Mouse (Mus musculus) erythroblast, embryonic 14.5 days (primary cell): ENCODE results near the gene Apobec4. TPM values are rescaled to one million over a fixed set of nuclear protein-coding genes. Genes with fewer than 3 reads are reported as not detected.

Source experiments
- H3K27me3 ChIP-seq: 2 replicates; pipeline ENCODE4 v1.6.1; 2012; ENCODE audit warnings: inconsistent platforms; ENCODE audit not compliant: control insufficient read depth
- H3K36me3 ChIP-seq: 2 replicates; pipeline ENCODE4 v1.6.1; 2012; ENCODE audit warnings: mild to moderate bottlenecking, inconsistent platforms; ENCODE audit not compliant: control insufficient read depth
- H3K4me1 ChIP-seq: 2 replicates; pipeline ENCODE4 v1.6.1; 2012; ENCODE audit warnings: inconsistent platforms; ENCODE audit not compliant: control insufficient read depth
- H3K4me3 ChIP-seq: replicated peaks from 2 replicates; pipeline ENCODE3; 2012; ENCODE audit warnings: moderate library complexity, mild to moderate bottlenecking, inconsistent platforms
- H3K9me3 ChIP-seq: 2 replicates; pipeline ENCODE4 v1.6.1; 2012; ENCODE audit warnings: low read length, inconsistent platforms, mixed read lengths; ENCODE audit not compliant: control insufficient read depth
- GATA1 ChIP-seq: IDR thresholded peaks from 2 replicates; pipeline ENCODE4 v1.6.1; 2012; ENCODE audit warnings: low read length, inconsistent platforms, mixed read lengths
- TAL1 ChIP-seq: IDR thresholded peaks from 3 replicates; pipeline ENCODE4 v1.6.1; 2012; ENCODE audit warnings: low read length, inconsistent platforms, mixed read lengths
- polyA plus RNA-seq: library from polyadenylated mRNA; stranded (reverse); fragments of >175 nt; gene quantifications from 2 replicates; pipeline ENCODE4 v1.2.3, GENCODE M21; 2012

The Apobec4 gene
- polyA plus RNA-seq, 1 experiment: not detected

DNA sequence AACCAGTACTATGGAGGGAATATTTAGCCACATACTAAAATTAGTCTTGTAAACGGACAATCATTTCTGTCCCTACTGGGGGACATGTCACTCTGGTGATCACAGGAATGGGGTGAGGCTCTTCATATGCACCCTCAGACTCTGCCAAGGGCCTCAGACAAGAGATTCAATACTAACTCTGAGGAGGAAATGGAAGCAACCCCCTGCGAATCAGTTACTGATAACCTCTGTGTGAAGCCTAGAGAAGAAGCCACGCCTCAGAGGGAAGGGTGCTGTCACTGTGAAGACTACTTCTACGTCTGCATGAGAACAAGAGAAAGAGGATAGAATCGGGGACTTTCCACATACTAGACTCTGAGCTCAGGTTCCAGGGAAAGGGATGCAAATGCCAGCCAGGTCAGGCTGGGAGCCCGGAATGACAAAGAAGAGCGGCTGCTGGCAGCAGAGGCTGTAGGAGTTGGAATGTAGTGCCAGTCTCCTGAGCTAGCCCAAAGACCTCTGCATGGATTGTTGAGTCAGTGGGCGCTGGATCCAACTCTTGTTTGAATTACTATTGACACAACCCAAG lies 45.4 kb downstream of the Apobec4 start:
- Histone ChIP-seq H3K4me1 (no peaks in the 10 kb centered on the region), H3K4me3 (no peak overlapping the region)

DNA sequence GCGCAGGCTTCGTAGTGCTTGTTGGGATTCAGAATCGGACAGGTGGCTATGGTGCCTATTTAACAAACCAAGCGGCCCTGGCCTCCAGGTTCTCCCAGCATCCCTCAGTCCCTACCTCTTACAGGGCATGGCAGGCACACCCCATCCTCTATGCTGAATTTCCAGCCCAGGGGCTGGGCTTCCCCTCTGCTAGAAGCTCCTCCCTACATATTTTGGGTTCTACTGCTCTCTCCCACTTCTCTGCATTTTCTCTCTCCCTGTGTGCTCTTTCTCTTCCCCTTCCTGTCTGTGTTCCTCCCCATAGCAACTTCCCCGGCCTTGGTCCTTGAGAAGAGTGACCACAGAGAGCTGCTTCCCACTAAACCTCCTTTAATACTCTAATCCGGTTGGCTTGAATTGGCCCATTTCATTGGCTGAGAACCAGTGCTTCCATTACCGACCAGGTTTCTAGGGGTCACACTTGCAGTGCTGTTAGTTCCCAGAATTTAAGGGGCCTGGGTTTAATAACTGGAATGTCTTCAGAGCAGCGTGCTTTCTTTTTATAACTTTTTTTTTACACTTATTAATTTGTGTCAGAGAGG lies 46.4 kb downstream of the Apobec4 start:
- H3K36me3 ChIP-seq: no peaks in the 10 kb centered on the region
- no peaks in the 10 kb centered on the region for H3K27me3 ChIP-seq
- H3K4me1 ChIP-seq: no peaks in the 10 kb centered on the region
- no peak overlapping the region for H3K4me3 ChIP-seq
- TF ChIP-seq TAL1: no peak
- TF ChIP-seq GATA1: no peak
- H3K9me3 ChIP-seq: no peaks in the 10 kb centered on the region

More for the DNA sequence above, 45.4 kb downstream of the Apobec4 start:
- no peaks in the 10 kb centered on the region for H3K36me3 ChIP-seq
- TF ChIP-seq TAL1 (no peak), GATA1 (no peak)
- H3K27me3 ChIP-seq: no peaks in the 10 kb centered on the region
- no peaks in the 10 kb centered on the region for H3K9me3 ChIP-seq

DNA sequence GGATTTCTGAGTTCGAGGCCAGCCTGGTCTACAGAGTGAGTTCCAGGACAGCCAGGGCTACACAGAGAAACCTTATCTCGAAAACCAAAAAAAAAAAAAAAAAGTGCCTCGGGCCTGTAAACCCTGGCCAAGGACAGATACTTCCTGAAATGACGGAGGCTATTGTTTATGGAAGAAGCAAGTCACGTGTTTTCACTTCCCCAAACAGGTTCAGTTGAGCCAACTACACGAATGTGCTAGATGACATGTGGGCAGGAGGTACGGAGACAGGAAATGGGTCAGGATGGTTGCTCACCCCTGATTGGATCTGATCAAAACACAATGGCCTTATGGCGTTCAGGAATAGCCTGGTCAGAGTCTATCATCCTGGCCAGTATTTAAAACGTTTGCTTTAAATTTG lies 47.8 kb downstream of the Apobec4 start:
- TF ChIP-seq GATA1 (no peak), TAL1 (no peak)
- H3K9me3 ChIP-seq: no peaks in the 10 kb centered on the region
- no peak overlapping the region for H3K4me3 ChIP-seq
- no peaks in the 10 kb centered on the region for H3K27me3 ChIP-seq
- no peaks in the 10 kb centered on the region for H3K36me3 ChIP-seq
- no peaks in the 10 kb centered on the region for H3K4me1 ChIP-seq

DNA sequence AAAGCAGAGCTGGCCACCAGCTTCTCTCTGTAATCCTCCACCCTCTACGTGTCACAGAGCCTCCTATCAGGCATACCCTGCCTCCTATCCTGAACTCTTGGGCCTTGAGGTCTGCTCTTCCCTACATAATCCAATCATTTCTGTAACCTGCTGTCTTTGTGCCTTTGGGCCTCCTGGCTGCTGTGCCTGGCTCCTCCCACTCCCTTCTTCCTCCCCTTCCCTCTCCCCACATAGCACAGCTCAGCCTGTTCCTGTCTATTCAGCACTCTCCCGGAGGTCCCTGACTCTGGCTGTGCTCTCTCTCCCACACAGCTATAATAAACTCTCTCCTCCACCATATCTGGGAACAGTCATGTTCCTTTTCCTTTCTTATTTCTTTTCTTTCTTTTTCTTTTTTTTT lies 49.5 kb downstream of the Apobec4 start, which contains the start of gene Ncf2:
Gene Ncf2 (plus strand): TSS at position 298 of the 400 bp plus-strand sequence.
- Histone ChIP-seq H3K4me3 (no peak within 1 kb of the TSS), H3K36me3 (no peaks in the 10 kb centered on the region), H3K9me3 (no peaks in the 10 kb centered on the region), H3K27me3 (no peaks in the 10 kb centered on the region), H3K4me1 (0 out of 2 replicates have a peak, but pooled peaks cover 2% of the 10 kb centered on the region)
- TF ChIP-seq TAL1: no peak
- no peak for TF ChIP-seq GATA1

DNA sequence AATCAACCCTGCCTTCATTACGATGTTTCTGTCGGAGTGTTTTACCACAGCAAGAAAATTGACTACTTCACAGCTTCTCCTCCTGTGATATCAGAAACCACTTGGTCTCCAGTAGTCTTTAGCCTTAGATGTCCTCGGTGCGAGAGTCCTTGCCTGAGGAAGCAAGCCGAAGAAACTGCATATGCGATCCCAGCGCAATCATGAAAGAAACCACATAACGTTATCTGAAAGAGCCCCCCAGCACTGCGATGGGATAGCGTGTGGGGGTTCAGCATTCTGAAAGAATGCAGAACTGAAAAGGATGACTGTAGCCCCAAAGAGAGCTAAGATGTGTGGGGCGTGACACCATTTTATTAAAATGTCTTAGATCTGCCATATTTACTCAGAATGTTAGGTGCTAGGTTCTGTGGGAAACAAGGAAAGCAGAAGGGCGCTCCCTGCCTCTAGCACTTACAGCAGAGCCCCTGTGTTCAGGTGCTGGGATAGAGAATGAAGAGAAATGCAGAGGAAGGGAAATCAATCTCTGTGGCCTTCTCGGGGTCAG lies 50.4 kb downstream of the Apobec4 start:
- H3K4me3 ChIP-seq: no peak overlapping the region
- no peak for TF ChIP-seq GATA1
- no peak for TF ChIP-seq TAL1
- H3K36me3 ChIP-seq: no peaks in the 10 kb centered on the region
- H3K27me3 ChIP-seq: no peaks in the 10 kb centered on the region
- no peaks in the 10 kb centered on the region for H3K9me3 ChIP-seq
- H3K4me1 ChIP-seq: 0 out of 2 replicates have a peak, but pooled peaks cover 4% of the 10 kb centered on the region

DNA sequence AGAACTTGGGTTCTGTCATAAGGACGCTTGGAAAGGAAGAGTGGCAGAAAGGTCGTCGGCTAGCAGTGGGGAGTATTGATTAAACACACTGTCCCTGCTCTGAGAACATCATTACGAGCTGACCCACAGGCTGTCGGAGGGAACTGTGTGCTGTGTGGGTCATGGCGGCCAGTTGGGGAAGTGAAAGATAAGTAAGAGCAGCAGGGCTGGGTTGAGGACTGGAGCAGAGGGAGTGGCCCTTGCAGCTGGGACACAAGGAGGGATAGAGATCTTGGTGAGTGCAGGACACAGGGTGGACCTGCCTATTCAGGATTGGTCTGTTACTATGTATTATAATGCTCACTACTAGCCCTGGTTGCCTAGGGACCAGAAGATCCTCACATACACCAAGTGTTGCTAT lies 54.6 kb downstream of the Apobec4 start:
- TF ChIP-seq TAL1 (no peak), GATA1 (no peak)
- H3K9me3 ChIP-seq: no peaks in the 10 kb centered on the region
- H3K4me1 ChIP-seq: 0 out of 2 replicates have a peak, but pooled peaks cover 4% of the 10 kb centered on the region
- H3K4me3 ChIP-seq: no peak overlapping the region
- H3K27me3 ChIP-seq: no peaks in the 10 kb centered on the region
- no peaks in the 10 kb centered on the region for H3K36me3 ChIP-seq

Other genes with a start within 250 kb of the Apobec4 start
- gene Rgl1, start 15.8 kb downstream of the Apobec4 start, polyA plus RNA-seq: 0.03 and 0.07 TPM in 2 replicates
- gene Arpc5, start 16.0 kb downstream of the Apobec4 start, polyA plus RNA-seq: 16.9 and 23.0 TPM in 2 replicates
- gene Ncf2, start 49.6 kb downstream of the Apobec4 start, polyA plus RNA-seq: 0.03 and 0.05 TPM in 2 replicates
- gene Smg7, start 152.1 kb downstream of the Apobec4 start, polyA plus RNA-seq: 0.29 and 0.33 TPM in 2 replicates
- gene Nmnat2, start 204.4 kb downstream of the Apobec4 start, polyA plus RNA-seq: not detected in 2 replicates